Mouse (Mus musculus) kidney, adult 2 months (tissue): ENCODE results near the gene Tnfrsf22.
"Not testable (repeated sequence)": the region's sequence is repeated elsewhere in the genome, so short reads cannot be mapped to it uniquely, and the experiment has no call there.

Experiments
- CTCF ChIP-seq: fragments of 200-500 bp; conservative IDR thresholded peaks from 2 replicates; pipeline ENCODE4 v1.5.1; 2011; ENCODE audit warnings: low read depth, mild to moderate bottlenecking, control low read depth, low read length, moderate library complexity, mixed read lengths; ENCODE audit not compliant: insufficient read depth, insufficient read length
- POLR2A ChIP-seq: fragments of 200-500 bp; IDR thresholded peaks from one replicate; pipeline ENCODE4 v1.6.1; 2011; ENCODE audit warnings: low read depth, low read length, control low read depth

DNA sequence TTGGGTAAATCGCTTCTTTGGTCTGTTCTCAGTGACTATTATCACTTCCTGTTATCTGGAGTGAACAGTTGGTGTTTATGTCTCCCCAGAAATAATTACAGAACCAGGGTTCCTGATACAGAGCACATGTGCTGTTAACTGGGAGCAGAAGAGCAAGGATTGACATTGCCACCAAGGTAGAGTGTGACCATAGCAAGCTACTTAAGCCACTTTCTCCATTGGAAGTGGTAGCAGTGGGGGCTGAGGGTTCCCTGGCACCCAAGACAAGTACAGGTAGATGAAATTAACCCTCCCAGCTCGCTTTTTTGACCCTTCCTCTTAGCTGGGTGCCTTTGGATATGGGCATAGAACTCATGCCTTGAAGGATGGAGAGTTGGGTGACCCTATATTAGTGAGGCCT is 31.4 kb upstream of the Tnfrsf22 start:
- not testable (repeated sequence) for TF ChIP-seq CTCF, POLR2A
